Mouse (Mus musculus) bone marrow, adult 2 months (tissue): Measurements from ENCODE around the gene Cyp26c1. TPM values are rescaled to one million over a fixed set of nuclear protein-coding genes. Genes with fewer than 3 reads are reported as not detected.

Experiments
- H3K27ac ChIP-seq: fragments of 200-500 bp; 2 replicates; pipeline ENCODE4 v1.5.1; 2012; ENCODE audit warnings: low read depth, mild to moderate bottlenecking, control low read depth, inconsistent platforms, low read length; ENCODE audit not compliant: control insufficient read depth, poor library complexity, insufficient read depth
- H3K4me1 ChIP-seq: fragments of 200-500 bp; 2 replicates; pipeline ENCODE4 v1.6.1; 2011; ENCODE audit warnings: low read length; ENCODE audit not compliant: control insufficient read depth, insufficient read depth
- H3K4me3 ChIP-seq: fragments of 200-500 bp; replicated peaks from 2 replicates; pipeline ENCODE3; 2011; ENCODE audit warnings: mild to moderate bottlenecking, low read depth, low read length, control low read depth; ENCODE audit not compliant: control insufficient read depth
- CTCF ChIP-seq: fragments of 200-500 bp; IDR thresholded peaks from 2 replicates; pipeline ENCODE4 v1.5.1; 2011; ENCODE audit warnings: low read length, control low read depth; ENCODE audit not compliant: control insufficient read depth, insufficient read depth
- POLR2A ChIP-seq: fragments of 200-500 bp; IDR thresholded peaks from 2 replicates; pipeline ENCODE4 v1.6.1; 2011; ENCODE audit warnings: low read depth, mild to moderate bottlenecking, control low read depth, low read length, borderline replicate concordance; ENCODE audit not compliant: control insufficient read depth
- WGBS: fragments of 180-500 bp; shearing (Covaris S2); methylation state at CpG from one replicate; pipeline ENCODE4 v1.1.7; 2018; 5-methylcytosine and 5-hydroxymethylcytosine counted together
- polyA plus RNA-seq: library from polyadenylated mRNA; stranded (reverse); fragments of >200 nt; gene quantifications from 2 replicates; pipeline ENCODE4 v1.2.4, GENCODE M21; 2011; ENCODE audit warnings: low replicate concordance; ENCODE audit not compliant: missing spikeins, insufficient read depth, insufficient read length

Gene Cyp26c1
- polyA plus RNA-seq = not detected in 2 replicates

- Histone ChIP-seq H3K4me1 (no peaks in the 10 kb centered on the region), H3K4me3 (no peak within 1 kb of the TSS), H3K27ac (no peak within 1 kb of the TSS)
- WGBS = 96% methylated on average over 6 of the region's 6 CpGs
- TF ChIP-seq POLR2A = no peak
- TF ChIP-seq CTCF = no peak
Measured at GRCm38 (mm10) chr19:37685281-37685680, at the start of gene Cyp26c1. Cyp26c1 (plus strand) TSS chr19:37685581.

- Histone ChIP-seq H3K4me3 (no peak overlapping the region), H3K27ac (no peak overlapping the region), H3K4me1 (no peaks in the 10 kb centered on the region)
- TF ChIP-seq POLR2A (no peak), CTCF (no peak)
- 78% methylated on average over 2 of the region's 2 CpGs for WGBS
Measured at GRCm38 (mm10) chr19:37647994-37648393, 37.4 kb upstream of the Cyp26c1 start.

- no peak overlapping the region for H3K27ac ChIP-seq
- 26% methylated on average over 2 of the region's 2 CpGs for WGBS
- no peak overlapping the region for H3K4me3 ChIP-seq
- no peaks in the 10 kb centered on the region for H3K4me1 ChIP-seq
- TF ChIP-seq CTCF (no peak), POLR2A (no peak)
Measured at GRCm38 (mm10) chr19:37650526-37650925, 34.9 kb upstream of the Cyp26c1 start.

- 65% methylated on average over 5 of the region's 5 CpGs for WGBS
- TF ChIP-seq CTCF (no peak), POLR2A (no peak)
- Histone ChIP-seq H3K27ac (no peak overlapping the region), H3K4me1 (no peaks in the 10 kb centered on the region), H3K4me3 (no peak overlapping the region)
Measured at GRCm38 (mm10) chr19:37654012-37654411, 31.4 kb upstream of the Cyp26c1 start.

- 82% methylated on average over 9 of the region's 9 CpGs for WGBS
- no peak overlapping the region for H3K27ac ChIP-seq
- no peaks in the 10 kb centered on the region for H3K4me1 ChIP-seq
- no peak overlapping the region for H3K4me3 ChIP-seq
- no peak for TF ChIP-seq POLR2A
- TF ChIP-seq CTCF = no peak
Measured at GRCm38 (mm10) chr19:37656441-37656840, 28.9 kb upstream of the Cyp26c1 start.

GRCm38 (mm10) chr19:37665256-37665655, 20.1 kb upstream of the Cyp26c1 start:
- H3K4me1 ChIP-seq = peaks cover 1% of the 10 kb centered on the region; the same call in 1 of the 2 replicates
- TF ChIP-seq CTCF (no peak), POLR2A (no peak)
- 54% methylated on average over 6 of the region's 6 CpGs for WGBS
- no peak overlapping the region for H3K27ac ChIP-seq
- no peak overlapping the region for H3K4me3 ChIP-seq

- Histone ChIP-seq H3K27ac (no peak overlapping the region), H3K4me3 (no peak overlapping the region), H3K4me1 (peaks cover 1% of the 10 kb centered on the region; the same call in 1 of the 2 replicates)
- TF ChIP-seq POLR2A (no peak), CTCF (no peak)
- WGBS = 65% methylated on average over 13 of the region's 13 CpGs
Measured at GRCm38 (mm10) chr19:37667855-37668594, 17.4 kb upstream of the Cyp26c1 start.

- Histone ChIP-seq H3K4me3 (no peak overlapping the region), H3K27ac (no peak overlapping the region), H3K4me1 (peaks cover 1% of the 10 kb centered on the region; the same call in 1 of the 2 replicates)
- no peak for TF ChIP-seq POLR2A
- no peak for TF ChIP-seq CTCF
- 89% methylated on average over 5 of the region's 5 CpGs for WGBS
Measured at GRCm38 (mm10) chr19:37668657-37669056, 16.7 kb upstream of the Cyp26c1 start.
